Mouse (Mus musculus) naive thymus-derived CD4-positive, alpha-beta T cell, adult 5 months (primary cell): ENCODE measurements around the gene Gimap4. TPM values are rescaled to one million over a fixed set of nuclear protein-coding genes. Genes with fewer than 3 reads are reported as not detected.

Experiments used
- polyA plus RNA-seq: library from polyadenylated mRNA; unstranded; fragments of 100-300 nt; shearing (Covaris generic); gene quantifications from one replicate; pipeline ENCODE4 v1.2.1, GENCODE M21; 2017

The Gimap4 gene
- polyA plus RNA-seq: 1,217 TPM

DNA sequence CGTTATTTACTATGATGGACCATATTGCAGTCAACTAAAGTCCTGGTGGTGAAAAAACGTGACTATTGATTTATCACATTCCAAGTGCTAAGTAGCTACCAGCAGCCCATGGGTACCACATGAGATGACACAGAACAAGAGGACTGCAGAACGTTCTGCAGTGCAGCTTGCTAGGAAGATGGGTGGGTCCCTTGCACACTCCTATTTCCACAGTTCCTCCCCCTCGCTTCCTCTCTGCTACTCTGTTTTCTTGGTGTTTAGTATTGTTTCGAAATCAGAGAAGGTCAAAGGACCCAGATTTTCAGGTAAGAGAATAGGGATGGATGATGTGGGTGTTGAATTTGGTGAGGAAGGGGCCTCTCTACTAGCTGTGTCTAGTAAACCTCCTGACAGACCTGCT lies at the start of gene Gimap4:
Gimap4 (plus strand) TSS at position 231 of the 400 bp plus-strand sequence.

GRCm38 (mm10) chr6:48646995-48647394 lies 37.4 kb upstream of the Gimap4 start, which contains the start of gene Gimap8:
Gimap8 (plus strand) TSS chr6:48647234.

GRCm38 (mm10) chr6:48675931-48676859 lies 8.2 kb upstream of the Gimap4 start, which contains the start of gene Gimap9:
Gimap9 (plus strand) TSS chr6:48676129.

GRCm38 (mm10) chr6:48718455-48718854 lies 34.1 kb downstream of the Gimap4 start, which contains the start of the genes Gm28053 and Gimap7:
Gm28053 (plus strand) TSS chr6:48718607.
Gimap7 (plus strand) TSS chr6:48718621.

DNA sequence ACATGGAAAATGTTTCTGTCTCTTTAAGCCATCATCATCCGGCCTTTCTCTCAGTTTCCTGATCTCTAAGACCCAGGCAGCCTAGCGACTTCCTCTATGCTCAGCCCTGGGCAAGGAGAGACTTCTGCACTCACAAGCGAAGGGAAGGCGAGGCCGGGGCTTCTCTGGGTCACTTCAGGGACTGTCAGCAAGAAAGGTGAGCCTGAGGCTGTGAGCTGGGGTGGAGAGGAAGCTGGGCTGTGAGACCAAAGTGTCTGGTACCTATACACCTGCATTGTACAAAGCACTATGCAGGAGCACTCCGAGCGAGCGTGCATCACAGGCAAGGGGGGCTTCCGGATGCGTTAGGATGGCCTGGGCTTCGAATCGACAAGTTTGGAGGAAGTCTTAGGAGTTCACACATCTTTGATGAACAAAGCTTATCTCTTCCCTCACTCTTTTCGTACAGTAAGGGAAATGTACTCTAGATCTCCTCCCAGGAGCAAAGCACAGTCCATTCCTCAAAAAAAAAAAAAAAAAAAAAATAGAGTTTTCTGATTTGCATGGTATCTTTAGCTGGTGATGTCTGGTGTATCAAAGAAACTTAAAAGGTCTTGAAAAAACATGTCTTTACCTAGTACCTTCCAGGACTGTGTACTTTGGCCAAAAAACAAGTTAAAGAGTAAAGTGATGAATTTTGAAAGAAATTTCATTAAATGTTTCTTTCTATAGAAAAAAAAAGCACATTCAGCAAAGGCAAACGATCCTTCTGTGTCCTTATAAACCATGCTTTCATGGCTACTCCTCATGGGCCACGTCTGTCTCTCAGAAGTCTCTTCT lies 54.8 kb downstream of the Gimap4 start, which contains the start of gene Gimap1:
Gimap1 (plus strand) TSS at position 94 of the 819 bp plus-strand sequence.

Other genes with a start within 250 kb of the Gimap4 start
- gene Zfp467, start 238.7 kb upstream of the Gimap4 start, polyA plus RNA-seq: 10.2 TPM
- not detected for gene Sspo, start 236.3 kb upstream of the Gimap4 start, polyA plus RNA-seq
- not detected for gene Atp6v0e2, start 146.9 kb upstream of the Gimap4 start, polyA plus RNA-seq
- 8.3 TPM for gene Lrrc61, start 129.8 kb upstream of the Gimap4 start, polyA plus RNA-seq
- not detected for gene Rarres2, start 111.8 kb upstream of the Gimap4 start, polyA plus RNA-seq
- not detected for gene Gm45021, start 94.9 kb upstream of the Gimap4 start, polyA plus RNA-seq
- gene Repin1, start 90.7 kb upstream of the Gimap4 start, polyA plus RNA-seq: 2.0 TPM
- not detected for gene Gm44965, start 90.6 kb upstream of the Gimap4 start, polyA plus RNA-seq
- gene Zfp775, start 82.5 kb upstream of the Gimap4 start, polyA plus RNA-seq: 6.2 TPM
- gene AI854703, start 57.8 kb upstream of the Gimap4 start, polyA plus RNA-seq: 1.3 TPM
- 145 TPM for gene Gimap8, start 37.3 kb upstream of the Gimap4 start, polyA plus RNA-seq
- 408 TPM for gene Gimap9, start 8.4 kb upstream of the Gimap4 start, polyA plus RNA-seq
- 2,591 TPM for gene Gimap6, start 23.7 kb downstream of the Gimap4 start, polyA plus RNA-seq
- 7.0 TPM for gene Gm28053, start 34.1 kb downstream of the Gimap4 start, polyA plus RNA-seq
- 152 TPM for gene Gimap7, start 34.1 kb downstream of the Gimap4 start, polyA plus RNA-seq
- 555 TPM for gene Gimap1, start 54.5 kb downstream of the Gimap4 start, polyA plus RNA-seq
- 182 TPM for gene Gimap5, start 61.6 kb downstream of the Gimap4 start, polyA plus RNA-seq
- gene Gimap3, start 86.3 kb downstream of the Gimap4 start, polyA plus RNA-seq: 1,890 TPM
- gene Tmem176a, start 156.4 kb downstream of the Gimap4 start, polyA plus RNA-seq: 0.77 TPM
- gene Tmem176b, start 156.9 kb downstream of the Gimap4 start, polyA plus RNA-seq: 3.1 TPM
- gene Aoc1, start 188.3 kb downstream of the Gimap4 start, polyA plus RNA-seq: not detected
- not detected for gene 1600015I10Rik, start 245.3 kb downstream of the Gimap4 start, polyA plus RNA-seq